27 mouse cellular contexts compared by ENCODE assay signal in the genomic region with DNA sequence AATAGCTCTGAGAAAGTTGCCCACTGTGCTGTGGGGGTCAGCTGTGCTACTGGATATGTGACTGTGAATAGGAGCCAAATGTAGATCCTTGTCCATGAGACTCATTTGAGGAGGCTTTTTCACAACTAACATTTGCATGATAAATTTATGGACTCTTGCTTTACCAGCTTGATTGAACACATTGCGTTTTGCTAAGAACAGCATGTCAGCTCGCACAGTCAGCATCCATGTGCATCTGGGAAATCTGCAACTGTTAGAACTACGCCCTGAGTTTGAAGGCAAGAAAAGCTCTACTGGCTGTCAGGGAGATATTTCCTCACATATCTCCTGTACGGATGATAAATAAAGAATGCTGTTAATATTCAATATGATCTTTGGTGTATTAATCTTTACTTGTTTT.
DNase-seq lines count a peak whose midpoint lies in the region; ATAC-seq lines count a peak whose summit lies in the region.
"Had no signal": no experiment of that assay in that cellular context is flagged by ENCODE, and none has a peak within 500 bp of the region (broad histone marks: within the 10 kb centered on the region; RNA-seq: fewer than 3 reads in every experiment).

No protein-coding gene starts in this region.

- DNase-seq in forebrain, embryonic 14.5 days (ENCODE audit: low spot score), result peak; percentile 46
- DNase-seq in right cerebral cortex, postnatal 4 days, result peak; percentile 4
- no peak for DNase-seq in right cerebral cortex, adult 18-20 months
- DNase-seq in layer of hippocampus, adult 9-11 months, result peak; percentile 45
- DNase-seq in telencephalon, adult 2 months (ENCODE audit: low read depth, low spot score), result peak; percentile 18
- no peak for DNase-seq in gastrocnemius, adult 8-10 months (ENCODE audit: low spot score in 2 of 2)
- no peak for DNase-seq in kidney, adult 9 months
- DNase-seq: adrenal gland, adult 2 months; adrenal gland, postnatal 36 days; cerebellum, adult 18-20 months; cerebellum, postnatal 14 days; gastrocnemius, postnatal 10 days; heart, postnatal 14 days; kidney, adult 18-20 months; kidney, postnatal 36 days; lung, embryonic 14.5 days; lung, postnatal 14 days had no signal

- H3K27me3 ChIP-seq in forebrain, embryonic 14.5 days (replicated peaks; ENCODE audit: control insufficient read depth, insufficient read depth, low read length), result no peaks in the 10 kb centered on the region
- no peaks in the 10 kb centered on the region for H3K27me3 ChIP-seq in forebrain, embryonic 13.5 days
- H3K27me3 ChIP-seq: CH12.LX; forebrain, embryonic 12.5 days; hindbrain, embryonic 15.5 days; limb, embryonic 12.5 days; liver, embryonic 15.5 days; midbrain, embryonic 15.5 days had no signal

- H3K36me3 ChIP-seq in forebrain, embryonic 14.5 days (ENCODE audit: control insufficient read depth, insufficient read depth, low read length), result no peaks in the 10 kb centered on the region
- no peaks in the 10 kb centered on the region for H3K36me3 ChIP-seq in forebrain, embryonic 13.5 days (ENCODE audit: poor library complexity, severe bottlenecking)
- H3K36me3 ChIP-seq: forebrain, embryonic 12.5 days; hindbrain, embryonic 10.5 days; hindbrain, embryonic 15.5 days; limb, embryonic 12.5 days; liver, embryonic 15.5 days; midbrain, embryonic 15.5 days had no signal

- no peaks in the 10 kb centered on the region for H3K4me1 ChIP-seq in forebrain, embryonic 14.5 days (ENCODE audit: control insufficient read depth, insufficient read depth, low read length)
- H3K4me1 ChIP-seq in forebrain, embryonic 13.5 days, result no peaks in the 10 kb centered on the region
- H3K4me1 ChIP-seq: forebrain, embryonic 12.5 days; hindbrain, embryonic 10.5 days; hindbrain, embryonic 15.5 days; limb, embryonic 12.5 days; liver, embryonic 15.5 days; midbrain, embryonic 15.5 days had no signal

- H3K9ac ChIP-seq in forebrain, embryonic 14.5 days (ENCODE audit: low read length), result no peak overlapping the region
- H3K9ac ChIP-seq in forebrain, embryonic 13.5 days, result no peak overlapping the region
- H3K9ac ChIP-seq: forebrain, embryonic 12.5 days; hindbrain, embryonic 15.5 days; limb, embryonic 12.5 days; liver, embryonic 15.5 days; lung, embryonic 14.5 days; midbrain, embryonic 15.5 days had no signal

- ATAC-seq in forebrain, embryonic 14.5 days, result no peak
- no peak; the same call in 1 of the 2 replicates for ATAC-seq in forebrain, embryonic 13.5 days
- ATAC-seq: activated CD4-positive, CD25-positive, alpha-beta regulatory T cell, adult 4 months; inflammation-experienced regulatory T-cells, adult 6 months; midbrain, embryonic 15.5 days had no signal

- 85% methylated on average over 4 of the region's 4 CpGs for WGBS in forebrain, embryonic 14.5 days
- 86% methylated on average over 4 of the region's 4 CpGs for WGBS in forebrain, embryonic 13.5 days

- H3K4me2 ChIP-seq in forebrain, embryonic 14.5 days (ENCODE audit: low read length), result no peak overlapping the region
- no peak overlapping the region for H3K4me2 ChIP-seq in forebrain, embryonic 13.5 days
- H3K4me2 ChIP-seq: forebrain, embryonic 12.5 days; hindbrain, embryonic 15.5 days; limb, embryonic 12.5 days; liver, embryonic 15.5 days; lung, embryonic 14.5 days; midbrain, embryonic 15.5 days had no signal

- no peak overlapping the region for H3K4me3 ChIP-seq in forebrain, embryonic 14.5 days (ENCODE audit: low read depth, low read length)
- no peak overlapping the region for H3K4me3 ChIP-seq in forebrain, embryonic 13.5 days
- H3K4me3 ChIP-seq: forebrain, embryonic 12.5 days; hindbrain, embryonic 10.5 days; hindbrain, embryonic 15.5 days; limb, embryonic 12.5 days; liver, embryonic 15.5 days; midbrain, embryonic 15.5 days had no signal

- no peak overlapping the region for H3K27ac ChIP-seq in forebrain, embryonic 14.5 days (ENCODE audit: low read depth, low read length)
- H3K27ac ChIP-seq in forebrain, embryonic 13.5 days, result no peak overlapping the region
- H3K27ac ChIP-seq: forebrain, embryonic 12.5 days; hindbrain, embryonic 10.5 days; hindbrain, embryonic 15.5 days; limb, embryonic 12.5 days; liver, embryonic 15.5 days; midbrain, embryonic 15.5 days had no signal

- no peaks in the 10 kb centered on the region for H3K9me3 ChIP-seq in forebrain, embryonic 14.5 days (replicated peaks; ENCODE audit: control insufficient read depth, low read length)
- no peaks in the 10 kb centered on the region for H3K9me3 ChIP-seq in forebrain, embryonic 13.5 days (replicated peaks)
- H3K9me3 ChIP-seq: forebrain, embryonic 12.5 days; hindbrain, embryonic 10.5 days; hindbrain, embryonic 15.5 days; limb, embryonic 12.5 days; liver, embryonic 15.5 days; midbrain, embryonic 15.5 days had no signal

Comparison
In these comparisons a context has a peak if more than half of its experiments do, and no peak if none do; other contexts are left out.
1. DNase-seq: peak in forebrain, embryonic 14.5 days (single experiment), right cerebral cortex, postnatal 4 days (single experiment), layer of hippocampus, adult 9-11 months (single experiment) and telencephalon, adult 2 months (single experiment); none in right cerebral cortex, adult 18-20 months (single experiment), gastrocnemius, adult 8-10 months (0 of 2) and kidney, adult 9 months (single experiment).